Mouse (Mus musculus): ENCODE measurements around the gene Vamp9.

DNA sequence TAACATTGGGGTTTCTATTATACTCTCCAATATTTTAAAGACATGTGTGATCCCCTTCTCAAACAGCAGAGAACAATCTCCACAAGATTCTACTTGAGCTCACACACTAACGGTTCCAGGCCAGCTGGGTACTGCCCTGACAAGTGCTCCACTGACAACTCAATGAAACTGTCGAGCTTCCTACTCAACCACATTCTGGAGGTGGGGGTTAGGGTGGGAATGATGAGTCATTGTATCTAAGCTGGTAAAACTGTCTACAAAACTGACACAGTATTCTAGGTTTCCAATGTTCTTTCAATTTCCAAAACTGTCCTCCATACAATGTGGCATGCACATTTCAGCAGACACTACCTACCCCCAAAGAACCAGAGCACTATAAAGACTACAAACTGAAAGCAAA is 67.9 kb downstream of the Vamp9 start:
- TF ChIP-seq CTCF (IDR thresholded peaks at IDR 0.05; ENCODE audit: borderline replicate concordance, insufficient read depth, low read length) (no peak), POLR2A (IDR thresholded peaks at IDR 0.05; ENCODE audit: low read depth, low read length) (no peak)

Measured in embryonic fibroblast, embryonic 13.5 days (primary cell).